Mouse (Mus musculus): ENCODE data around the gene Zmynd8. TPM values are rescaled to one million over a fixed set of nuclear protein-coding genes. Genes with fewer than 3 reads are reported as not detected.

Gene Zmynd8
- total and polyA plus RNA-seq, 2 experiments from 2014 or later = 35.3 to 48.1 TPM

DNA sequence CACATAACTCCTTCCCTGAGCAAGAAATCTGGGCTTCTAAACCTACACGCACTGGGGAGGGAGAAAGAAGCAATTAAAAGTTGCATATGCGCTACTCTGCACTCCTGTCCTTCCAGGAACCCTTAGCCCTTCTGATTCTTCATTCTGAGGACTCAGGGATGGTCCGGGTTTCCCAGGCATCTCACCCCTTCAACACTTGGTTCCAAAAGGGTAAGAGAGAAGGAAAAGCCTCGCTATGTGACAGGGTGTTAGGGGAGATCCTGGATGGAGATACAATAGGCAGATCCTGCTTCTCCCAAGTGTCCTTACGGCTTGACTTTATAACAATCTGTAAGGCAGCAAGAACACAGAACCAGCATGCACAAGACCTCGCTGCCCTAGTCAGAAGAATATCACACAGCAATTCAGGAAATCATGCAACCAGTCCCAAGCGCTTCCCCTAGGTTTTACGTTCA, 19.9 kb downstream of the Zmynd8 start:
- DNase-seq (ENCODE audit: low spot score) (peak; percentile 7), ATAC-seq (ENCODE audit: insufficient read depth, low read depth) (no peak)
- no peaks in the 10 kb centered on the region for H3K9me3 ChIP-seq (replicated peaks; ENCODE audit: control insufficient read depth, low read length)
- H3K36me3 ChIP-seq (replicated peaks; ENCODE audit: control insufficient read depth, insufficient read depth, low read length) = peaks cover 7% of the 10 kb centered on the region; the same call in 1 of the 2 replicates
- H3K4me1 ChIP-seq (ENCODE audit: control insufficient read depth, insufficient read depth) = peaks cover 95% of the 10 kb centered on the region
- H3K4me3 ChIP-seq (ENCODE audit: low read depth, low read length) = no peak overlapping the region
- WGBS = 30% methylated on average over 8 of the region's 8 CpGs
- H3K4me2 ChIP-seq (ENCODE audit: low read depth, low read length) = peak overlapping the region; percentile 41
- H3K9ac ChIP-seq (replicated peaks; ENCODE audit: low read depth, low read length) = no peak overlapping the region
- no peak for TF ChIP-seq CTCF (IDR thresholded peaks at IDR 0.05; ENCODE audit: low read depth)
- TF ChIP-seq EP300 (IDR thresholded peaks at IDR 0.05; ENCODE audit: low read depth) = no peak
- H3K27ac ChIP-seq (ENCODE audit: low read depth) = peak overlapping the region; percentile 100
- H3K27me3 ChIP-seq (ENCODE audit: control insufficient read depth, insufficient read depth, low read length) = no peaks in the 10 kb centered on the region

DNA sequence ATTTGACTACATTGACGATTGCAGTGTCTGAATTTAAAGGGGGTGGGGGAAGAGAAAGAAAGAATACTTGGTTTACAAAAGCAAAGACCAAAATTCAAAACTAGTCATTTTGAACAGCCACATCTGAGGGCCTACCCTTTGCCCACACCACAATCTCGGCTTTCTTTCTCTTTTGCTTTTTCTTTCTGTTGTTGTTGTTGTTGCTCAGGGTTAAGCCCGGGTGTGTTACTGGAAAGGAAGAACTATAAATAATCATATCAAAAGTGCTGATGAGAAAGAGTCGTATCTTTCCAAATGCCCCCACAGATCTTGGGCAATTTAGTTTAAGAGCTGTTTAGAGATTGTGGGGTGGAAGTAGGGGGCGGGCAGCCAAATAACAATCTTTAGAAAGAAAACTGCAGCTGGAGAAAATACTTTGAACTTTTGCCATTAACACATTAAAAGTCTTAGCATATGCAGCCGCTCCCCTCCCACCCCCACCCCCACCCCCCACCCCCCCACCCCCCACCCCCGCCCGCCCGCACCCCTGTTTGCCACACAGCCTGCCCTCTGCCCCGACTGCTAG, 20.7 kb downstream of the Zmynd8 start:
- Histone ChIP-seq H3K4me3 (ENCODE audit: low read depth, low read length) (no peak overlapping the region), H3K9ac (replicated peaks; ENCODE audit: low read depth, low read length) (no peak overlapping the region; the same call in 1 of the 2 replicates), H3K4me2 (ENCODE audit: low read depth, low read length) (peak overlapping the region; percentile 30), H3K4me1 (ENCODE audit: control insufficient read depth, insufficient read depth) (peaks cover 88% of the 10 kb centered on the region), H3K27me3 (ENCODE audit: control insufficient read depth, insufficient read depth, low read length) (no peaks in the 10 kb centered on the region), H3K27ac (ENCODE audit: low read depth) (peak overlapping the region; percentile 27), H3K36me3 (replicated peaks; ENCODE audit: control insufficient read depth, insufficient read depth, low read length) (peaks cover 14% of the 10 kb centered on the region; the same call in 1 of the 2 replicates), H3K9me3 (replicated peaks; ENCODE audit: control insufficient read depth, low read length) (no peaks in the 10 kb centered on the region)
- TF ChIP-seq CTCF (IDR thresholded peaks at IDR 0.05; ENCODE audit: low read depth) (no peak), EP300 (IDR thresholded peaks at IDR 0.05; ENCODE audit: low read depth) (no peak)
- ATAC-seq (ENCODE audit: insufficient read depth, low read depth) (no peak), DNase-seq (ENCODE audit: low spot score) (peak; percentile 5)
- WGBS = 25% methylated on average over 10 of the region's 10 CpGs

DNA sequence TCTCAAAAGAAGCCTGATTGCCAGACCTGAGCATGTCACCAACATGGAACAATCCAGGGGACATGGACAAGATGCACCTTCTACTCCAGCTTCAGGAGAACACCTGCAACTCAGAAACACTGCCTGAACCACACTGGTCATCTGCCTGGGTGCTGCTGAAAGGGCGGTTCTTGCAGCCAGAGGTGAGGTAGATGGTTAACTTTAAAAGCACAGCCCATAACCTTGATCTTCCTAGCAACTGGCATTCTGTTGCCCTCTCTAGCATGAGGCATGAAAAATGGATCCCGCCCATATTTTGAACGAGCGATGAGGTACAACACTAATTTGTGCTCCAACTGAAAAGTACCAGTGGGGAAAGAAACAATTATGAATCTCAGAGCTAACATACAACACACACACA, 21.6 kb downstream of the Zmynd8 start:
- peak overlapping the region; percentile 27; the same call in 1 of the 2 replicates for H3K27ac ChIP-seq (ENCODE audit: low read depth)
- peaks cover 83% of the 10 kb centered on the region for H3K4me1 ChIP-seq (ENCODE audit: control insufficient read depth, insufficient read depth)
- H3K36me3 ChIP-seq (replicated peaks; ENCODE audit: control insufficient read depth, insufficient read depth, low read length) = peaks cover 14% of the 10 kb centered on the region; the same call in 1 of the 2 replicates
- 77% methylated on average over 4 of the region's 4 CpGs for WGBS
- H3K9me3 ChIP-seq (replicated peaks; ENCODE audit: control insufficient read depth, low read length) = no peaks in the 10 kb centered on the region
- DNase-seq (ENCODE audit: low spot score) = no peak
- no peak for TF ChIP-seq CTCF (IDR thresholded peaks at IDR 0.05; ENCODE audit: low read depth)
- TF ChIP-seq EP300 (IDR thresholded peaks at IDR 0.05; ENCODE audit: low read depth) = no peak
- H3K27me3 ChIP-seq (ENCODE audit: control insufficient read depth, insufficient read depth, low read length) = no peaks in the 10 kb centered on the region
- H3K9ac ChIP-seq (replicated peaks; ENCODE audit: low read depth, low read length) = no peak overlapping the region
- ATAC-seq (ENCODE audit: insufficient read depth, low read depth) = no peak
- H3K4me2 ChIP-seq (ENCODE audit: low read depth, low read length) = no peak overlapping the region
- no peak overlapping the region for H3K4me3 ChIP-seq (ENCODE audit: low read depth, low read length)

GRCm38 (mm10) chr2:165876201-165876918, 22.5 kb downstream of the Zmynd8 start:
- H3K27me3 ChIP-seq (ENCODE audit: control insufficient read depth, insufficient read depth, low read length) = no peaks in the 10 kb centered on the region
- peaks cover 75% of the 10 kb centered on the region for H3K4me1 ChIP-seq (ENCODE audit: control insufficient read depth, insufficient read depth)
- TF ChIP-seq EP300 (IDR thresholded peaks at IDR 0.05; ENCODE audit: low read depth) (no peak), CTCF (IDR thresholded peaks at IDR 0.05; ENCODE audit: low read depth) (no peak)
- H3K9ac ChIP-seq (replicated peaks; ENCODE audit: low read depth, low read length) = 0 out of 2 replicates have a peak overlapping the region, but pooled peaks have one; percentile 5
- no peaks in the 10 kb centered on the region for H3K9me3 ChIP-seq (replicated peaks; ENCODE audit: control insufficient read depth, low read length)
- H3K4me2 ChIP-seq (ENCODE audit: low read depth, low read length) = no peak overlapping the region
- peak overlapping the region; percentile 84 for H3K27ac ChIP-seq (ENCODE audit: low read depth)
- no peak overlapping the region for H3K4me3 ChIP-seq (ENCODE audit: low read depth, low read length)
- peaks cover 20% of the 10 kb centered on the region; the same call in 1 of the 2 replicates for H3K36me3 ChIP-seq (replicated peaks; ENCODE audit: control insufficient read depth, insufficient read depth, low read length)
- DNase-seq (ENCODE audit: low spot score) (peak; percentile 5), ATAC-seq (ENCODE audit: insufficient read depth, low read depth) (no peak)
- WGBS = 39% methylated on average over 8 of the region's 8 CpGs

DNA sequence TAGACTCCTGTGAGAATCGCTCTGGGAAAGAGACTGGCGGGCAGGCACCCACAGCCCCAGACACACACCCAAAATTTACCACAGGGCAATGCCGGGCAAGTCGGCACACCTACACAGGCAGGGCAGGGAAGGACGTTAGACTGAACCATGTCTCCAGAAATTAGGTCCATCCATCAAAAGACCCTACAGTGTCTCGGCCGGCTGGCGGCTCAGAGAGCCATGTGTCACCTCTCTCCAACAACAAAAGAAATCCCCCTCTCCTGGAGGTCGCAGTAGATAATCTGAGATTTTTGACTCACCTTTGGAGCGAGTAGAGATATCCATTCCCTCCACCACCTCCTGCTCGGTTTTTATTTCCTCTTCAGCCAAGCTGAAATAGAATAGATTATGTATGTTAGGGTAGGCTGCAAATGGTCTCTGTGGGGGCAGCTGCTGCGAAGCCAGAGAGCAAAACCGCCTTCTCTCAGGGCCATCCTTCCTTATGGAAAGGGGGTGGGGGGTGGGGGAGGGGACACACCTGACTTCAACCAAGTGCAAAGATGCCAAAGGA, 23.3 kb downstream of the Zmynd8 start:
- Histone ChIP-seq H3K36me3 (replicated peaks; ENCODE audit: control insufficient read depth, insufficient read depth, low read length) (peaks cover 27% of the 10 kb centered on the region; the same call in 1 of the 2 replicates), H3K4me3 (ENCODE audit: low read depth, low read length) (no peak overlapping the region), H3K27me3 (ENCODE audit: control insufficient read depth, insufficient read depth, low read length) (no peaks in the 10 kb centered on the region), H3K27ac (ENCODE audit: low read depth) (peak overlapping the region; percentile 84), H3K9me3 (replicated peaks; ENCODE audit: control insufficient read depth, low read length) (no peaks in the 10 kb centered on the region), H3K9ac (replicated peaks; ENCODE audit: low read depth, low read length) (peak overlapping the region; percentile 37), H3K4me2 (ENCODE audit: low read depth, low read length) (peak overlapping the region; percentile 10; the same call in 1 of the 2 replicates), H3K4me1 (ENCODE audit: control insufficient read depth, insufficient read depth) (peaks cover 66% of the 10 kb centered on the region)
- WGBS = 39% methylated on average over 13 of the region's 13 CpGs
- DNase-seq (ENCODE audit: low spot score) (no peak), ATAC-seq (ENCODE audit: insufficient read depth, low read depth) (no peak)
- TF ChIP-seq EP300 (IDR thresholded peaks at IDR 0.05; ENCODE audit: low read depth) (no peak), CTCF (IDR thresholded peaks at IDR 0.05; ENCODE audit: low read depth) (no peak)

Data from heart, postnatal 0 days (tissue).